Mouse (Mus musculus): ENCODE results near the gene Eef1akmt3. TPM values are rescaled to one million over a fixed set of nuclear protein-coding genes. Genes with fewer than 3 reads are reported as not detected.

Eef1akmt3 gene
- polyA plus RNA-seq, 1 experiment from 2014 or later = 0.13 TPM

- Histone ChIP-seq H3K4me2 (replicated peaks) (no peak overlapping the region), H3K27ac (no peak overlapping the region), H3K9me3 (ENCODE audit: control insufficient read depth, low read length) (no peaks in the 10 kb centered on the region), H3K9ac (no peak overlapping the region), H3K27me3 (ENCODE audit: control insufficient read depth, insufficient read depth, low read length) (no peaks in the 10 kb centered on the region), H3K36me3 (replicated peaks; ENCODE audit: control insufficient read depth, insufficient read depth) (peaks cover 17% of the 10 kb centered on the region), H3K4me3 (replicated peaks; ENCODE audit: low read length) (no peak overlapping the region), H3K4me1 (replicated peaks; ENCODE audit: control insufficient read depth, insufficient read depth, low read length) (no peaks in the 10 kb centered on the region)
- no peak for DNase-seq (ENCODE audit: low spot score)
- 80% methylated on average over 16 of the region's 16 CpGs for WGBS
- no peak for ATAC-seq (ENCODE audit: low FRiP score)
Measured at GRCm38 (mm10) chr10:127018422-127018821, 22.9 kb downstream of the Eef1akmt3 start.

- no peaks in the 10 kb centered on the region for H3K9me3 ChIP-seq (ENCODE audit: control insufficient read depth, low read length)
- H3K4me3 ChIP-seq (replicated peaks; ENCODE audit: low read length) = no peak overlapping the region
- no peak overlapping the region for H3K9ac ChIP-seq
- no peaks in the 10 kb centered on the region for H3K27me3 ChIP-seq (ENCODE audit: control insufficient read depth, insufficient read depth, low read length)
- no peak overlapping the region for H3K27ac ChIP-seq
- no peak overlapping the region for H3K4me2 ChIP-seq (replicated peaks)
- ATAC-seq (ENCODE audit: low FRiP score) (no peak), DNase-seq (ENCODE audit: low spot score) (no peak)
- no peaks in the 10 kb centered on the region for H3K4me1 ChIP-seq (replicated peaks; ENCODE audit: control insufficient read depth, insufficient read depth, low read length)
- peaks cover 5% of the 10 kb centered on the region for H3K36me3 ChIP-seq (replicated peaks; ENCODE audit: control insufficient read depth, insufficient read depth)
- WGBS = 21% methylated on average over 2 of the region's 2 CpGs
Measured at GRCm38 (mm10) chr10:127017071-127017470, 24.2 kb downstream of the Eef1akmt3 start.

- Histone ChIP-seq H3K9ac (no peak overlapping the region), H3K4me3 (replicated peaks; ENCODE audit: low read length) (no peak overlapping the region), H3K27ac (no peak overlapping the region), H3K4me2 (replicated peaks) (no peak overlapping the region), H3K27me3 (ENCODE audit: control insufficient read depth, insufficient read depth, low read length) (no peaks in the 10 kb centered on the region), H3K36me3 (replicated peaks; ENCODE audit: control insufficient read depth, insufficient read depth) (no peaks in the 10 kb centered on the region), H3K9me3 (ENCODE audit: control insufficient read depth, low read length) (no peaks in the 10 kb centered on the region), H3K4me1 (replicated peaks; ENCODE audit: control insufficient read depth, insufficient read depth, low read length) (no peaks in the 10 kb centered on the region)
- no peak for DNase-seq (ENCODE audit: low spot score)
- 64% methylated on average over 5 of the region's 5 CpGs for WGBS
- ATAC-seq (ENCODE audit: low FRiP score) = no peak
Measured at GRCm38 (mm10) chr10:127016488-127016887, 24.8 kb downstream of the Eef1akmt3 start.

- Histone ChIP-seq H3K27me3 (ENCODE audit: control insufficient read depth, insufficient read depth, low read length) (no peaks in the 10 kb centered on the region), H3K36me3 (replicated peaks; ENCODE audit: control insufficient read depth, insufficient read depth) (peaks cover 15% of the 10 kb centered on the region; the same call in 1 of the 2 replicates), H3K9ac (no peak overlapping the region), H3K4me1 (replicated peaks; ENCODE audit: control insufficient read depth, insufficient read depth, low read length) (no peaks in the 10 kb centered on the region), H3K4me3 (replicated peaks; ENCODE audit: low read length) (no peak overlapping the region), H3K9me3 (ENCODE audit: control insufficient read depth, low read length) (no peaks in the 10 kb centered on the region), H3K4me2 (replicated peaks) (no peak overlapping the region), H3K27ac (no peak overlapping the region)
- DNase-seq (ENCODE audit: low spot score) = no peak
- WGBS = 69% methylated on average over 7 of the region's 7 CpGs
- ATAC-seq (ENCODE audit: low FRiP score) = no peak
Measured at GRCm38 (mm10) chr10:127003806-127004205, 37.5 kb downstream of the Eef1akmt3 start.

- H3K36me3 ChIP-seq (replicated peaks; ENCODE audit: control insufficient read depth, insufficient read depth) = peaks cover 20% of the 10 kb centered on the region
- no peak overlapping the region for H3K4me3 ChIP-seq (replicated peaks; ENCODE audit: low read length)
- H3K27ac ChIP-seq = no peak overlapping the region
- no peaks in the 10 kb centered on the region for H3K27me3 ChIP-seq (ENCODE audit: control insufficient read depth, insufficient read depth, low read length)
- DNase-seq (ENCODE audit: low spot score) (no peak), ATAC-seq (ENCODE audit: low FRiP score) (no peak)
- no peaks in the 10 kb centered on the region for H3K9me3 ChIP-seq (ENCODE audit: control insufficient read depth, low read length)
- no peak overlapping the region for H3K4me2 ChIP-seq (replicated peaks)
- WGBS = 88% methylated on average over 8 of the region's 8 CpGs
- no peak overlapping the region for H3K9ac ChIP-seq
- no peaks in the 10 kb centered on the region for H3K4me1 ChIP-seq (replicated peaks; ENCODE audit: control insufficient read depth, insufficient read depth, low read length)
Measured at GRCm38 (mm10) chr10:127003334-127003733, 38.0 kb downstream of the Eef1akmt3 start.

GRCm38 (mm10) chr10:127002765-127003164, 38.5 kb downstream of the Eef1akmt3 start:
- Histone ChIP-seq H3K9ac (no peak overlapping the region), H3K4me2 (replicated peaks) (no peak overlapping the region), H3K27ac (no peak overlapping the region), H3K27me3 (ENCODE audit: control insufficient read depth, insufficient read depth, low read length) (no peaks in the 10 kb centered on the region), H3K4me1 (replicated peaks; ENCODE audit: control insufficient read depth, insufficient read depth, low read length) (no peaks in the 10 kb centered on the region), H3K36me3 (replicated peaks; ENCODE audit: control insufficient read depth, insufficient read depth) (peaks cover 25% of the 10 kb centered on the region), H3K4me3 (replicated peaks; ENCODE audit: low read length) (no peak overlapping the region), H3K9me3 (ENCODE audit: control insufficient read depth, low read length) (no peaks in the 10 kb centered on the region)
- ATAC-seq (ENCODE audit: low FRiP score) (no peak), DNase-seq (ENCODE audit: low spot score) (no peak)
- WGBS = 91% methylated on average over 5 of the region's 5 CpGs

GRCm38 (mm10) chr10:127002056-127002455, 39.3 kb downstream of the Eef1akmt3 start:
- no peak for ATAC-seq (ENCODE audit: low FRiP score)
- 57% methylated on average over 1 of the region's 1 CpGs for WGBS
- no peak overlapping the region for H3K9ac ChIP-seq

GRCm38 (mm10) chr10:127001297-127001696, 40.0 kb downstream of the Eef1akmt3 start:
- Histone ChIP-seq H3K4me2 (replicated peaks) (no peak overlapping the region), H3K36me3 (replicated peaks; ENCODE audit: control insufficient read depth, insufficient read depth) (peaks cover 33% of the 10 kb centered on the region), H3K27me3 (ENCODE audit: control insufficient read depth, insufficient read depth, low read length) (no peaks in the 10 kb centered on the region), H3K9me3 (ENCODE audit: control insufficient read depth, low read length) (no peaks in the 10 kb centered on the region), H3K4me1 (replicated peaks; ENCODE audit: control insufficient read depth, insufficient read depth, low read length) (no peaks in the 10 kb centered on the region), H3K27ac (no peak overlapping the region), H3K4me3 (replicated peaks; ENCODE audit: low read length) (no peak overlapping the region), H3K9ac (no peak overlapping the region)
- WGBS = 92% methylated on average over 9 of the region's 9 CpGs
- no peak for DNase-seq (ENCODE audit: low spot score)
- ATAC-seq (ENCODE audit: low FRiP score) = no peak

More at GRCm38 (mm10) chr10:127002056-127002455, 39.3 kb downstream of the Eef1akmt3 start:
- peaks cover 32% of the 10 kb centered on the region for H3K36me3 ChIP-seq (replicated peaks; ENCODE audit: control insufficient read depth, insufficient read depth)
- H3K4me3 ChIP-seq (replicated peaks; ENCODE audit: low read length) = no peak overlapping the region
- DNase-seq (ENCODE audit: low spot score) = no peak
- H3K9me3 ChIP-seq (ENCODE audit: control insufficient read depth, low read length) = no peaks in the 10 kb centered on the region
- H3K27ac ChIP-seq = no peak overlapping the region
- no peaks in the 10 kb centered on the region for H3K27me3 ChIP-seq (ENCODE audit: control insufficient read depth, insufficient read depth, low read length)
- no peaks in the 10 kb centered on the region for H3K4me1 ChIP-seq (replicated peaks; ENCODE audit: control insufficient read depth, insufficient read depth, low read length)
- H3K4me2 ChIP-seq (replicated peaks) = no peak overlapping the region

GRCm38 (mm10) chr10:127000529-127000928, 40.8 kb downstream of the Eef1akmt3 start, which contains the start of gene Avil:
Avil (plus strand) TSS chr10:127000709.
- ATAC-seq (ENCODE audit: low FRiP score) = no peak
- no peaks in the 10 kb centered on the region for H3K9me3 ChIP-seq (ENCODE audit: control insufficient read depth, low read length)

More at GRCm38 (mm10) chr10:127000529-127000928, 40.8 kb downstream of the Eef1akmt3 start, which contains the start of gene Avil:
- H3K36me3 ChIP-seq (replicated peaks; ENCODE audit: control insufficient read depth, insufficient read depth) = peaks cover 39% of the 10 kb centered on the region
- DNase-seq (ENCODE audit: low spot score) = no peak
- no peaks in the 10 kb centered on the region for H3K4me1 ChIP-seq (replicated peaks; ENCODE audit: control insufficient read depth, insufficient read depth, low read length)
- H3K4me2 ChIP-seq (replicated peaks) = no peak within 1 kb of the TSS
- 90% methylated on average over 5 of the region's 5 CpGs for WGBS
- H3K27ac ChIP-seq = no peak within 1 kb of the TSS
- no peaks in the 10 kb centered on the region for H3K27me3 ChIP-seq (ENCODE audit: control insufficient read depth, insufficient read depth, low read length)
- H3K9ac ChIP-seq = no peak within 1 kb of the TSS
- H3K4me3 ChIP-seq (replicated peaks; ENCODE audit: low read length) = no peak within 1 kb of the TSS

All from hindbrain, embryonic 14.5 days (tissue).